Mouse (Mus musculus) midbrain, embryonic 16.5 days (tissue): ENCODE data around the gene Nyap1. TPM values are rescaled to one million over a fixed set of nuclear protein-coding genes. Genes with fewer than 3 reads are reported as not detected.
A peak's percentile ranks its signal among the peaks of the same experiment; 100 is the strongest.

Experiments used
- ATAC-seq: fragments of 200-750 bp; cut with Nextera tagmentation; 2 replicates; pipeline ENCODE4 v1.8.0; 2017; ENCODE audit warnings: moderate TSS enrichment
- H3K27ac ChIP-seq: fragments of 300-500 bp; sonication (generic); 2 replicates; pipeline ENCODE4 v1.5.1; 2014; ENCODE audit warnings: mild to moderate bottlenecking, low read length, mixed read lengths
- H3K27me3 ChIP-seq: fragments of 300-500 bp; sonication (generic); 2 replicates; pipeline ENCODE4 v1.6.1; 2014; ENCODE audit warnings: low read depth, low read length, mixed read lengths; ENCODE audit not compliant: control insufficient read depth, insufficient read depth
- H3K36me3 ChIP-seq: fragments of 300-500 bp; sonication (generic); 2 replicates; pipeline ENCODE4 v1.6.1; 2014; ENCODE audit warnings: mild to moderate bottlenecking, low read length, moderate library complexity, mixed read lengths; ENCODE audit not compliant: control insufficient read depth, insufficient read depth
- H3K4me1 ChIP-seq: fragments of 300-500 bp; sonication (generic); 2 replicates; pipeline ENCODE4 v1.6.1; 2014; ENCODE audit warnings: mild to moderate bottlenecking, low read length, mixed read lengths; ENCODE audit not compliant: control insufficient read depth, insufficient read depth
- H3K4me2 ChIP-seq: fragments of 300-500 bp; sonication (generic); 2 replicates; pipeline ENCODE4 v1.6.1; 2014; ENCODE audit warnings: mild to moderate bottlenecking, low read length, mixed read lengths
- H3K4me3 ChIP-seq: fragments of 300-500 bp; sonication (generic); 2 replicates; pipeline ENCODE4 v1.5.1; 2014; ENCODE audit warnings: low read depth, mild to moderate bottlenecking, low read length, moderate library complexity, mixed read lengths
- H3K9ac ChIP-seq: fragments of 300-500 bp; sonication (generic); 2 replicates; pipeline ENCODE4 v1.6.1; 2014; ENCODE audit warnings: low read depth, low read length, mixed read lengths
- H3K9me3 ChIP-seq: fragments of 300-500 bp; sonication (generic); replicated peaks from 2 replicates; pipeline ENCODE4 v1.6.1; 2014; ENCODE audit warnings: mild to moderate bottlenecking, low read length, mixed read lengths; ENCODE audit not compliant: control insufficient read depth, poor library complexity, severe bottlenecking
- WGBS: fragments of 180-500 bp; shearing (Covaris S2); extraction: QIAGEN DNeasy Blood & Tissue Kit; methylation state at CpG from one replicate; pipeline ENCODE4 v1.1.7; 2014; 5-methylcytosine and 5-hydroxymethylcytosine counted together
- polyA plus RNA-seq: library from polyadenylated mRNA; unstranded; fragments of >200 nt; fragmentation: Nextera tagmentation; extraction: Ambion mirVana; gene quantifications from 2 replicates; pipeline ENCODE4 v1.2.1, GENCODE M21; 2015

Gene Nyap1
- polyA plus RNA-seq, 1 experiment from 2014 or later, result 67.2 TPM

GRCm38 (mm10) chr5:137748130-137748770 is 6.8 kb upstream of the Nyap1 start:
- Histone ChIP-seq H3K4me1 (peaks cover 33% of the 10 kb centered on the region), H3K4me2 (peak overlapping the region; percentile 96), H3K9ac (peak overlapping the region; percentile 54), H3K4me3 (peak overlapping the region; percentile 64), H3K9me3 (no peaks in the 10 kb centered on the region), H3K27ac (peak overlapping the region; percentile 58; the same call in 1 of the 2 replicates), H3K27me3 (no peaks in the 10 kb centered on the region), H3K36me3 (no peaks in the 10 kb centered on the region)
- no peak for ATAC-seq
- WGBS, result 44% methylated on average over 5 of the region's 5 CpGs

GRCm38 (mm10) chr5:137747326-137747961 is 6.0 kb upstream of the Nyap1 start:
- H3K9me3 ChIP-seq, result no peaks in the 10 kb centered on the region
- H3K27me3 ChIP-seq, result no peaks in the 10 kb centered on the region
- peak overlapping the region; percentile 96 for H3K4me2 ChIP-seq
- peak overlapping the region; percentile 64 for H3K4me3 ChIP-seq
- H3K4me1 ChIP-seq, result peaks cover 33% of the 10 kb centered on the region
- ATAC-seq, result peak; percentile 11; the same call in 1 of the 2 replicates
- H3K36me3 ChIP-seq, result no peaks in the 10 kb centered on the region
- H3K27ac ChIP-seq, result peak overlapping the region; percentile 45; the same call in 1 of the 2 replicates
- WGBS, result 8% methylated on average over 26 of the region's 26 CpGs
- peak overlapping the region; percentile 82 for H3K9ac ChIP-seq

DNA sequence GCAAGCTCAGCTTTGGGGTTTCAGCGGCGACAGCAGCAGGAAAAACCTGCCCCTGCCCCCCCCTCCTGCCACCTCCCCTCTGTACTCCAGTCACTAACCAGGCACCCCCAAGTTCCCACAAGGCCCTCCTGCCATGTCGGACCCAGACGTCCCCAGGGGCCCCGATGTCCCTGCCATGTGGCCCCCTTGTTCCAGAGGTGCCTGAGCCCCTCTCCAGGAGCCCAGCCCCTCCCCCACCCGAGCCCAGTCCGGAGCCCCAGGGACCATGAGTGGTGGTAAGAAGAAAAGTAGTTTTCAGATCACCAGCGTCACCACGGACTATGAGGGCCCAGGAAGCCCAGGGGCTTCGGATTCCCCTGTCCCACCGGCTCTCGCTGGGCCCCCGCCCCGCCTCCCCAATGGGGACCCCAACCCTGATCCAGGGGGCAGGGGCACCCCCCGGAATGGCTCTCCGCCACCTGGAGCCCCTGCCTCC is 5.5 kb upstream of the Nyap1 start:
- peak overlapping the region; percentile 87 for H3K27ac ChIP-seq
- ATAC-seq, result 0 out of 2 replicates have a peak, but pooled peaks have one; percentile 7
- peak overlapping the region; percentile 82 for H3K9ac ChIP-seq
- no peaks in the 10 kb centered on the region for H3K9me3 ChIP-seq
- peak overlapping the region; percentile 96 for H3K4me2 ChIP-seq
- H3K36me3 ChIP-seq, result no peaks in the 10 kb centered on the region
- H3K4me1 ChIP-seq, result peaks cover 33% of the 10 kb centered on the region
- H3K27me3 ChIP-seq, result no peaks in the 10 kb centered on the region
- H3K4me3 ChIP-seq, result peak overlapping the region; percentile 64
- WGBS, result 1% methylated on average over 16 of the region's 16 CpGs

DNA sequence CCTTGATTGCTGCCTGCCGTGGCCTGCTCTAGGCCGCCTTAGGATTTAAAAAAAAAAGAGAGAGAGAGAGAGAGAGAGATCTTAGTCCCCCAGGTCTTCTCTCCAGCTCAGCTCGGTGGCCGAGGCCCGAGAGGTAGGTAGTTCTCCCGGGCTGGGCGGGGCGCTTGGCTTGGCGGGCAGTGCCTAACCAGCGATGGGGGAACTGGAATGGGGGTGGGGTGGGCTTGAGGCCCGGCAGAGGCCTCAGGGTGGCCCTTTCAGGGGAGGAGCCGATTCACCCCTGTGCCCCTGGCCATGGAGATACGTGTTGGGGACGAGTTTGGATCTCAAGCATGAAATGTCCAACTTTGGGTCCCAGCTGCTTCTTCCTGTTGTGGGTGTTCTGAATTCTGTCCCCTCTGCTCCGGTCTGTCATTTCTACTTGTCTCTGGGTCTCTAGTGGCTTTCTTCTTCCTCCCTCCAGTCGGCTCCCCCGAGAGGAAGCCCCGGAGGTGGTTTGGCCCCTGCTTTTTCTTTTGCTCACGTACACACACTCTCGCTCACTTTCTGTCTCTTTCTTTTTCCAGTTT is 5.0 kb upstream of the Nyap1 start:
- Histone ChIP-seq H3K27ac (peak overlapping the region; percentile 87), H3K9me3 (no peaks in the 10 kb centered on the region), H3K9ac (peak overlapping the region; percentile 82), H3K4me2 (peak overlapping the region; percentile 96), H3K4me1 (peaks cover 37% of the 10 kb centered on the region), H3K36me3 (no peaks in the 10 kb centered on the region), H3K27me3 (no peaks in the 10 kb centered on the region), H3K4me3 (peak overlapping the region; percentile 64)
- WGBS, result under 1% methylated on average over 19 of the region's 20 CpGs
- ATAC-seq, result no peak

- peak within 1 kb of the TSS; percentile 96 for H3K4me2 ChIP-seq
- 4% methylated on average over 28 of the region's 28 CpGs for WGBS
- H3K27ac ChIP-seq, result peak within 1 kb of the TSS; percentile 87
- peak within 1 kb of the TSS; percentile 82 for H3K9ac ChIP-seq
- H3K4me1 ChIP-seq, result peaks cover 37% of the 10 kb centered on the region
- H3K36me3 ChIP-seq, result no peaks in the 10 kb centered on the region
- ATAC-seq, result peak; percentile 75
- H3K9me3 ChIP-seq, result no peaks in the 10 kb centered on the region
- H3K4me3 ChIP-seq, result peak within 1 kb of the TSS; percentile 64
- no peaks in the 10 kb centered on the region for H3K27me3 ChIP-seq
Measured at GRCm38 (mm10) chr5:137745214-137746171, 4.1 kb upstream of the Nyap1 start, which contains the start of gene Tsc22d4. Gene Tsc22d4, plus strand, starts transcription at chr5:137745730.

DNA sequence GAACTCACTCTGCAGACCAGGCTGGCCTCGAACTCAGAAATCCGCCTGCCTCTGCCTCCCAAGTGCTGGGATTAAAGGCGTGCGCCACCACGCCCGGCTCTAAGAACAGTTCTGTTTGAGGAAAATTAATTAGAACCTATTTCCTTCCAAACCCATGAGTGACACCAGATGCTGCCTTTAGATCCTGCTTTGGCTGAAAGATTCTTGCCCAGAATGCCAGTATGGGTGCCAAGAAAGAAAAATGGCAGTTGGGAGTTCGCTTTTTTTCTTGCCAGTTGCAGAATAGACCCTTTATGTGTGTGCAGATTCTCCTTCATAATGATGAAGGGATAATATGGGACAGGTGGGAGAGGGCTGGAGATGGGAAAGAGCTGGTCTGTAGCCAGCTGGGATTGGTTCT is 2.8 kb upstream of the Nyap1 start:
- H3K4me2 ChIP-seq, result no peak overlapping the region
- H3K27ac ChIP-seq, result no peak overlapping the region
- H3K9me3 ChIP-seq, result no peaks in the 10 kb centered on the region
- peaks cover 40% of the 10 kb centered on the region for H3K4me1 ChIP-seq
- WGBS, result 90% methylated on average over 6 of the region's 7 CpGs
- no peak overlapping the region for H3K4me3 ChIP-seq
- no peaks in the 10 kb centered on the region for H3K36me3 ChIP-seq
- no peak overlapping the region for H3K9ac ChIP-seq
- no peak for ATAC-seq
- H3K27me3 ChIP-seq, result no peaks in the 10 kb centered on the region

DNA sequence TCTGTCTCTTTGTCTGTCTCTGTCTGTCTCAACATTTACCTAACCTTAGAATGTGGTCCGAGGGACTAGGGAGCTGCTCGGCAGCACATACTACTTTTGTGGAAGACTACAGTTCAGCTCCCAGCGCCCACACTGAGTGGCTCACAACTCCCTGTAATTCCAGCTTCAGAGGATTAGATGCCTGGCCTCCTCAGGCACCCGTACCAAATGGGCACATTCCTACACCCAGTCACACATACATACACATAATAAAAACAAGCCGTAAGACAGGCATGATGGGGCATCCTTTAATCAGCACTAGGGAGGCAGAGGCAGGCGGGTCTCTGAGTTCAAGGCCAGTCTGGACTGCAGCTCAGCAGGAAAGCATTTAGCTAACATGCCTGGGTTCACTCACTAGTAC is 1.4 kb upstream of the Nyap1 start:
- ATAC-seq, result no peak
- Histone ChIP-seq H3K27ac (no peak overlapping the region), H3K4me1 (peaks cover 42% of the 10 kb centered on the region), H3K36me3 (peaks cover under 1% of the 10 kb centered on the region; the same call in 1 of the 2 replicates), H3K4me3 (no peak overlapping the region), H3K4me2 (no peak overlapping the region), H3K9me3 (no peaks in the 10 kb centered on the region), H3K27me3 (no peaks in the 10 kb centered on the region), H3K9ac (no peak overlapping the region)
- 95% methylated on average over 6 of the region's 6 CpGs for WGBS

DNA sequence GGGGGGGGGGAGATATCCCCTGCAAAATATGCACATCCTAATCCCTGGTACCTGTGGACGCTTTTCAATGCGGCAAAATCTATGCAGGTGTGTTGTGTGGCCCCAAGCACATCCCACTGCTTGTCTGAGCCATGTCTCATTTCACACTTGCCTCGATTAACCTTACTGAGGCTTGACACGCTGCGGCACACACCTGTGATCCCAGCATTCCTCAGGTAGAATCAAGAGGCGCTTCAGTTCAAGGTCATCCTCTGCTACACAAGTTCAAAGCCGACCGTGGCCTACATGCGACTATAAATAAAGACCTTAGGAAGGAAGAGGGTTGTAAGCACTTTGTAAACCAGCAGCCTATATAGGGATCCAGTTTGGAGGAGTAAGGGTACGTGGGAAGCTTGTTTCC is 641 bp upstream of the Nyap1 start:
- Histone ChIP-seq H3K9ac (no peak overlapping the region), H3K4me2 (peak overlapping the region; percentile 86), H3K4me3 (no peak overlapping the region; the same call in 1 of the 2 replicates), H3K36me3 (peaks cover 3% of the 10 kb centered on the region; the same call in 1 of the 2 replicates), H3K27ac (no peak overlapping the region), H3K9me3 (no peaks in the 10 kb centered on the region), H3K27me3 (no peaks in the 10 kb centered on the region), H3K4me1 (peaks cover 42% of the 10 kb centered on the region)
- no peak for ATAC-seq
- WGBS, result 69% methylated on average over 10 of the region's 10 CpGs
